Comparison of ENCODE assay signal across 28 mouse cellular contexts in genomic region chr6:23246061-23246789, GRCm38 (mm10). TPM values are rescaled to one million over a fixed set of nuclear protein-coding genes. Genes with fewer than 3 reads are reported as not detected.
DNase-seq lines count a peak whose midpoint lies in the region; ATAC-seq and TF ChIP-seq lines count a peak whose summit lies in the region.
"Had no signal": no experiment of that assay in that cellular context is flagged by ENCODE, and none has a peak within 500 bp of the region (broad histone marks: within the 10 kb centered on the region; RNA-seq: fewer than 3 reads in every experiment).

No protein-coding gene starts in this region.

- peaks cover 83% of the 10 kb centered on the region for H3K27me3 ChIP-seq in hindbrain, embryonic 11.5 days (ENCODE audit: control insufficient read depth, insufficient read depth, low read length)
- H3K27me3 ChIP-seq in hindbrain, embryonic 12.5 days: peaks cover 90% of the 10 kb centered on the region
- H3K27me3 ChIP-seq in embryonic facial prominence, embryonic 13.5 days: peaks cover 92% of the 10 kb centered on the region
- peaks cover 85% of the 10 kb centered on the region for H3K27me3 ChIP-seq in forebrain, postnatal 0 days (ENCODE audit: insufficient read depth, low read length)

- peak; percentile 56 for DNase-seq in hindbrain, embryonic 11.5 days (ENCODE audit: low spot score)
- DNase-seq in ZHBTc4 (ENCODE audit: low read depth, low spot score): peak; percentile 45
- DNase-seq in forebrain, postnatal 0 days: peak; percentile 55
- no peak for DNase-seq in ovary, postnatal 10 days (ENCODE audit: low spot score)
- DNase-seq in urinary bladder, postnatal 10 days (ENCODE audit: low spot score): no peak
- no peak for DNase-seq in left cerebral cortex, adult 11 months (ENCODE audit: low spot score)
- DNase-seq: adrenal gland, postnatal 10 days; kidney, postnatal 25 days; layer of hippocampus, postnatal 36 days had no signal

- 2% methylated on average over 17 of the region's 17 CpGs for WGBS in hindbrain, embryonic 11.5 days
- WGBS in hindbrain, embryonic 12.5 days: 3% methylated on average over 17 of the region's 17 CpGs
- WGBS in embryonic facial prominence, embryonic 13.5 days: 3% methylated on average over 17 of the region's 17 CpGs
- WGBS in forebrain, postnatal 0 days: 10% methylated on average over 17 of the region's 17 CpGs

- H3K9me3 ChIP-seq in hindbrain, embryonic 11.5 days (ENCODE audit: control insufficient read depth, low read length): no peaks in the 10 kb centered on the region
- no peaks in the 10 kb centered on the region for H3K9me3 ChIP-seq in hindbrain, embryonic 12.5 days (replicated peaks)
- no peaks in the 10 kb centered on the region for H3K9me3 ChIP-seq in embryonic facial prominence, embryonic 13.5 days
- no peaks in the 10 kb centered on the region for H3K9me3 ChIP-seq in forebrain, postnatal 0 days (ENCODE audit: low read length)
- H3K9me3 ChIP-seq: hindbrain, embryonic 10.5 days; limb, embryonic 15.5 days had no signal

- no peak overlapping the region for H3K27ac ChIP-seq in hindbrain, embryonic 11.5 days (ENCODE audit: low read depth, low read length)
- no peak overlapping the region for H3K27ac ChIP-seq in hindbrain, embryonic 12.5 days
- H3K27ac ChIP-seq in embryonic facial prominence, embryonic 13.5 days: peak overlapping the region; percentile 34
- H3K27ac ChIP-seq in forebrain, postnatal 0 days (ENCODE audit: low read depth, low read length): no peak overlapping the region
- H3K27ac ChIP-seq: hindbrain, embryonic 10.5 days; layer of hippocampus, adult 2 months; limb, embryonic 15.5 days; liver, embryonic 14.5 days; stomach, postnatal 0 days had no signal

- H3K4me1 ChIP-seq in hindbrain, embryonic 11.5 days (replicated peaks; ENCODE audit: control insufficient read depth, insufficient read depth, low read length): no peaks in the 10 kb centered on the region
- H3K4me1 ChIP-seq in hindbrain, embryonic 12.5 days: peaks cover 17% of the 10 kb centered on the region; the same call in 1 of the 2 replicates
- peaks cover 26% of the 10 kb centered on the region for H3K4me1 ChIP-seq in embryonic facial prominence, embryonic 13.5 days
- no peaks in the 10 kb centered on the region for H3K4me1 ChIP-seq in forebrain, postnatal 0 days (ENCODE audit: insufficient read depth)

- no peaks in the 10 kb centered on the region for H3K36me3 ChIP-seq in hindbrain, embryonic 11.5 days (ENCODE audit: control insufficient read depth, insufficient read depth, low read length)
- H3K36me3 ChIP-seq in hindbrain, embryonic 12.5 days: no peaks in the 10 kb centered on the region
- H3K36me3 ChIP-seq in embryonic facial prominence, embryonic 13.5 days: no peaks in the 10 kb centered on the region
- H3K36me3 ChIP-seq in forebrain, postnatal 0 days (ENCODE audit: insufficient read depth): no peaks in the 10 kb centered on the region
- H3K36me3 ChIP-seq: G1E; hindbrain, embryonic 10.5 days; limb, embryonic 15.5 days had no signal

- no peak for TF ChIP-seq CTCF in forebrain, postnatal 0 days (IDR thresholded peaks at IDR 0.05; ENCODE audit: low read depth)

- H3K4me2 ChIP-seq in hindbrain, embryonic 11.5 days (replicated peaks; ENCODE audit: low read depth, low read length): no peak overlapping the region
- H3K4me2 ChIP-seq in hindbrain, embryonic 12.5 days (replicated peaks): no peak overlapping the region
- H3K4me2 ChIP-seq in embryonic facial prominence, embryonic 13.5 days: no peak overlapping the region
- H3K4me2 ChIP-seq in forebrain, postnatal 0 days (ENCODE audit: low read depth): no peak overlapping the region
- H3K4me2 ChIP-seq: heart, embryonic 11.5 days; limb, embryonic 15.5 days; lung, embryonic 14.5 days had no signal

- no peak overlapping the region for H3K9ac ChIP-seq in hindbrain, embryonic 11.5 days (ENCODE audit: low read depth, low read length)
- no peak overlapping the region for H3K9ac ChIP-seq in hindbrain, embryonic 12.5 days
- H3K9ac ChIP-seq in embryonic facial prominence, embryonic 13.5 days: peak overlapping the region; percentile 61
- H3K9ac ChIP-seq in forebrain, postnatal 0 days: no peak overlapping the region
- H3K9ac ChIP-seq: limb, embryonic 15.5 days; liver, embryonic 14.5 days; lung, embryonic 14.5 days had no signal

- H3K4me3 ChIP-seq in hindbrain, embryonic 11.5 days (ENCODE audit: low read depth, low read length): no peak overlapping the region
- H3K4me3 ChIP-seq in hindbrain, embryonic 12.5 days: no peak overlapping the region
- peak overlapping the region; percentile 47 for H3K4me3 ChIP-seq in embryonic facial prominence, embryonic 13.5 days
- no peak overlapping the region for H3K4me3 ChIP-seq in forebrain, postnatal 0 days (ENCODE audit: low read depth, low read length)
- H3K4me3 ChIP-seq: layer of hippocampus, adult 2 months; limb, embryonic 15.5 days had no signal

- ATAC-seq in hindbrain, embryonic 11.5 days (ENCODE audit: low FRiP score): no peak
- no peak for ATAC-seq in hindbrain, embryonic 12.5 days (ENCODE audit: low FRiP score)
- ATAC-seq in embryonic facial prominence, embryonic 13.5 days (ENCODE audit: insufficient number of reproducible peaks, insufficient read depth, low FRiP score, low TSS enrichment, low read depth): no peak
- ATAC-seq in forebrain, postnatal 0 days: no peak
- ATAC-seq: activated CD4-positive, CD25-positive, alpha-beta regulatory T cell, adult 4 months; intestine, postnatal 0 days had no signal

RNA-seq across cellular contexts. Expression of gene Fezf1, which starts 1.9 kb away (rescaled TPM):
- polyA plus RNA-seq in hindbrain, embryonic 11.5 days (2014; fragmentation: Nextera tagmentation; extraction: Ambion mirVana): 0.11 TPM in 1 of 2 replicates, not detected in the other
- polyA plus RNA-seq in hindbrain, embryonic 12.5 days (2016; fragmentation: Nextera tagmentation; extraction: Ambion mirVana): 0.16 and 0.26 TPM in 2 replicates
- 9.3 and 19.0 TPM in 2 replicates for polyA plus RNA-seq in embryonic facial prominence, embryonic 13.5 days (2015; fragmentation: Nextera tagmentation; extraction: Ambion mirVana)
- total RNA-seq in forebrain, postnatal 0 days (2014; rRNA removed): 6.1 and 19.7 TPM in 2 replicates
- 4.5 and 10.0 TPM in 2 replicates for polyA plus RNA-seq in forebrain, postnatal 0 days (2015; fragmentation: Nextera tagmentation; extraction: Ambion mirVana)
- total RNA-seq: adrenal gland, postnatal 10 days; G1E; gastrocnemius, adult 8-10 months; granulocyte monocyte progenitor cell, adult 5-6 weeks; layer of hippocampus, adult 2 months; megakaryocyte-erythroid progenitor cell, adult 5-6 weeks had no signal
- polyA plus RNA-seq: activated CD4-positive, CD25-positive, alpha-beta regulatory T cell, adult 4 months; G1E; heart, embryonic 11.5 days; heart, postnatal 0 days; intestine, postnatal 0 days; kidney, embryonic 14.5 days; limb, embryonic 15.5 days; liver, embryonic 14.5 days; lung, embryonic 14.5 days; neural tube, embryonic 14.5 days; small intestine, adult 2 months; stomach, postnatal 0 days had no signal

Comparison
In these comparisons a context has a peak if more than half of its experiments do, and no peak if none do; other contexts are left out.
1. DNase-seq: peak in hindbrain, embryonic 11.5 days (single experiment), ZHBTc4 (single experiment) and forebrain, postnatal 0 days (single experiment); none in ovary, postnatal 10 days (single experiment), urinary bladder, postnatal 10 days (single experiment) and left cerebral cortex, adult 11 months (single experiment).